Mouse (Mus musculus): ENCODE measurements around the gene Gli3. TPM values are rescaled to one million over a fixed set of nuclear protein-coding genes. Genes with fewer than 3 reads are reported as not detected.

Gene Gli3
- not detected in 2 replicates for polyA plus RNA-seq (2012)

DNA sequence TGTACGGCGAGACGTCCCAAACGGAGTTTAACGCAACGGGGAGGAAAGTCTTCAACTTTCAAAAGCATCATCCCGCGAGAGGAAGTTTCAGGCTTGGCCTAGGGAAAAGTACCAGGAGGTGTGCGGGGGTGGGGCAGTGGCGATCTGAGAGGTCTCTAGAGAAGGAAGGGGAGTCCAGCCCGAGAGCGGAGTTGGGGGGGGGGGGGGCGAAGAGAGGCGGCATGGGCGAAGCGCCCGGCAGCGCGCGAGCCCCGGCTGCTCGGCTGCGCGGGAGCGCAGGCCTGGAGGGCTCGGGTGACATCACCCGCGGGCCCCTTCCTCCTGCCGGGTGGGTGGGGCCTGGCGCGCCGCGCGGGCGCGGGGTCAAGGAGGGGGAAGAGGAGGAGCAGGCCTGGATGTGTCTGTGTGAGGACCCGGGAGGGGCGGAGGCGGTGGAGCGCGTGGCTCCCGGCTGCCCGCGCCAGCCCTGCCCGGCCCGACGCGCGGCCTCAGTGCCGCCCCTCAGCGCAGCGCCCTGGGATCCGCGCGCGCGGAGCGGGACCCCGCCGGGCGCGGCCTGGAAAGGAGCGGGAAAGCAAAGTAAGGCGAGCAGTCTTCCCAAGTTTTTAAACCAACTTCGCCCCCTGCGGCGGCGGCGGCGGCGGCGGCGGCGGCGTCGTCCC is at the start of gene Gli3:
Gli3 (plus strand) TSS at position 406 of the 662 bp plus-strand sequence.
- TF ChIP-seq GATA1 (IDR thresholded peaks at IDR 0.05; ENCODE audit: low read length): no peak

DNA sequence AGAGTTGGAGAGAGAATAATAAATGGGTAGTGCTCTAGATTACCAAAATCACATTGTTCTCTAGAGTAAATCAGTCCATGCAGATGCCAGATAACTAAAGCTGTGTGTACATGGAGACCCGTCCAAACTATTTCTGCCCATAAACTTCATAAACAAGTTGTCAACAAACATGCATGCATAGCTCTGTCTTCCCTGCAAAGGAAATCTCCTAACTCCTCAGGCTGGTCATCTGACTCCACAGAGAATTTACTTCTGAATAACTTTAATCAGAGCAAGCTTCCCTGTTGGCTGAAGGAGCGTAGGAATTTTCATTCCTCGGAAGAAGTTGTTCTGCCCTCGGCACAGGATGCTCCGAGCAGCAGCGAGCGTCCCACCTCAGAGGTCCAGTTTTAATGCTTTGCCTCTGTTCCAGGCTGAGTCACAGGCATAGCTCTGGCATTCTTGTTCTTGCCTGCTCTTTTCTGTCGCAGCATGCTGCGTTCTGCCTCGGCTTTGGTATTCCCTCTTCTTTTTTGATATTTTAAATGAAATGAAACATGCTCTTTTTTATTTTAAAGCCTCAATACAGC is 41.8 kb upstream of the Gli3 start:
- no peak for TF ChIP-seq GATA1 (IDR thresholded peaks at IDR 0.05; ENCODE audit: low read length)

DNA sequence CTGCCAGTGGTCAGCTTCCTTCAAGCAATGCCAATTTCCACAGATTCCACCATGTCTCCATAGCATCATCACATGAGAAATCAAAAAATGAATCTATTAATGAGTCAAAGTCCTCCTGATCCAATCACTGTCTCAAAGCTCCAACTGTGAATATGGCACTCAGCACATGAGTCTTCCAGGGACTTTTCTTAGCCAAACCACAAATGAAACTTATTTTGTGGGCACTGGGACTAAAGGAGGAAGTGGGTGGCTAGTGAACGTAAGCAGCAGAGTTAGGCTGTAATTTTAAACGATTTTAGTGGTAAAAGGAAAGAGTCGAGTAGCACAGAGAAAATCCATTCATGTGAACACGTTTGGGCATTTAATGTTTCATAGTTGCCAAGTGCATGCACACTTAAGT is 21.0 kb upstream of the Gli3 start:
- TF ChIP-seq GATA1 (IDR thresholded peaks at IDR 0.05; ENCODE audit: low read length): no peak

DNA sequence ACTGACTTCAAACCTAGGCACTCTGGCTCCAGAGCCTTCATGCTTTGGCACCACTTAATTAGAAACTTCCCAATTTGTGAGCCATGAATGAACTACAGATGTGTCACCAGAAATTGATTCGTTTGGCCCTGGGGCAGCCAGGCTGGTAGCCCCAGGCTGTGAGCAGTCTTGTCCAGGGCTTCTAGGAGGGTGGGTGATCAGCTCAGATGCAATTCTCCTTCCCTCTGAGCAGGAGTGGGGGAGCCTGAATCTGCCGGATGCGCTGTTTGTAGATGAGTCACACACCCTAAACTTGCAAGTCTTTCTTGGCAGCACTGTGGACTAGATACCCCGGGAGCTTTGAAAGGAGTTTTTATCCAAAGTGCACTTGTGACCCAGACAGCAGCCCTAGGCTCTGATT is 18.7 kb upstream of the Gli3 start:
- TF ChIP-seq GATA1 (IDR thresholded peaks at IDR 0.05; ENCODE audit: low read length): no peak

DNA sequence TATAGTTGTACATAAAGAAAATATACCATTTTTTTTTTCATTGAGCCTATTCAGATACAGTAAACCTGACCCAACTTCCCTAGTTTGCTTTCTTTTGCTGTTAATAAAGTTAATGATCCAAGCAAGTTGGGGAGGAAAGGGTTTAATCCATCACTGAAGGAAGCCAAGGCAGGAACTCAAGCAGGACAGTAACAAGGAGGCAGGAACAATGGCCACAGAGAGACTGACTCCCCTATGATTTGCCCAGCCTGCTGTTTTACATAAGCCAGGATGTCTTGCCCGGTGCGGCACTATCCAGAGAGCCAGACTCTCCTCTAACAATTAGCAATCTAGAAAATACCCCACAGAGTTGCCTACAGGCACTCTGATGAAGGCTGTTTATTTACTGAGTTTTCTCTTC is 17.4 kb upstream of the Gli3 start:
- no peak for TF ChIP-seq GATA1 (IDR thresholded peaks at IDR 0.05; ENCODE audit: low read length)

DNA sequence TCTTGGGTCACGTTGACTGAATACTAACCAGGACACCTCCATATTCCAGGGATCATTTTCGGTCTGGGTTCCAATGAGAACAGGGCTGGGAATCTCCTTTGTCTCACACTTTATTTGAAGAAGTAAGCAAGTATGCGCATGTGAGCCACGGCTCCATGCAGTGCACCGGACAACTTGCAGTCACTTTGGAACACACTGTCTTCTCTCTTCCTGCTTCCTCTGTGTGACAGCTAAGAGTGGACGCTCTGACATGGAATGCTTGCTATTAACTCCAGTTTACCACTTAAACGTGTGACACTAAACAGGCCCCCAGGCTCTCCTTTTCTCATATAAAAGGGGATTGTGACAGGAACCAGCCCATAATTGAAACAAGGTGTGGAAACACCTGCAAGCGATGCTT is 17.0 kb upstream of the Gli3 start:
- no peak for TF ChIP-seq GATA1 (IDR thresholded peaks at IDR 0.05; ENCODE audit: low read length)

DNA sequence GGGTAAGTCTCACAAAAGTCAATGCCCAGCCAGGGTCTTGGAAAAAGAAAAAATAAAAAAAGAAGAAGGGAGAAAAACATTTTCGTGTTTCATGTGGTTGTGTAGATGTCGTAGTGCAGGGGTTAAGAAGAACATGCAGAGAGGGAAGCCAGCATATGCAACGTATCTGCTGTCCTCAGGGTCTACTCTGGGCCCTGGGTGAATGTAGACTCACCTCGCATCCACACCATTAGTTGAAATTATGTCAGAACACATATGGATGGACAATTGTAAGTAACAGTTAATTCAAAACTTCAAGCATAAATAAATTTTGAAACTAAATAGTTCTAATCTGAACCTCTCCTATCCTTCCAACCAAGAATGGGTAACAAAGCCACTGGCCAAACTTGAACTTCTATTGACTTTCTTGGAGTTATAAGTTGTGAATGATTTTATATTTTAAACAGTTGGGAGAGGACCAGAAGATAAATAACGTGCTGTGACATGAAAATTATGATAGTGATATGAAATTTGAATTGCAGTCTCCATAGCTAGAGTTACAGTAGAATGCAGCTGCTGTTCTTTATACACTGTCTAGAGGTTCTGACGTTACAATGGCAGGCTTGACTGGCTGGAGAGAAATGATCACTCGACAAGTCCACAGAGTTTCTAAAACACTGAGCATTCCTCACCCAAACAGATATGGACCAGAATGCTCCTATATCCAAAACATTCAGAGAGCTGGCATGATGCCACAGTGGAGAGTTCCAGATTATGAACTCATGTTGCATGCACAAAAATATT is 16.1 kb upstream of the Gli3 start:
- no peak for TF ChIP-seq GATA1 (IDR thresholded peaks at IDR 0.05; ENCODE audit: low read length)

DNA sequence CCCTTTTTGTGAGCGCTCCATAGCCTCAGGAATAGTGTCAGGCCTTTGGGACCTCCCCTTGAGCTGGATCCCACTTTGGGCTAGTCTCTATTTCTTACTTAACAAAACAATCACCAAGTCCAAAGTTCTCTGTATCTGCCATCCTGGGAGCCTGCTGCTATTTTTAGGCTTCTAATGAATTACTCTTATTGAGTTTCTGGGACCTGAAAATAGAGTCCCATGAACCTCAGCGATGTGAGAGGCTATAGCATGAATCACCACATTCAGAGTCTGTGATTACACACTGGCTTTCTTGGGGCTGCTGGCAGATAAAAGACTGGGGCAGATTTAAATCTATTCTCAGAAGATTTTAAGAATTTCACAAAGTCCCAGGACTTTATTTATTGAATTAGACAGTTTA is 12.1 kb upstream of the Gli3 start:
- TF ChIP-seq GATA1 (IDR thresholded peaks at IDR 0.05; ENCODE audit: low read length): no peak

DNA sequence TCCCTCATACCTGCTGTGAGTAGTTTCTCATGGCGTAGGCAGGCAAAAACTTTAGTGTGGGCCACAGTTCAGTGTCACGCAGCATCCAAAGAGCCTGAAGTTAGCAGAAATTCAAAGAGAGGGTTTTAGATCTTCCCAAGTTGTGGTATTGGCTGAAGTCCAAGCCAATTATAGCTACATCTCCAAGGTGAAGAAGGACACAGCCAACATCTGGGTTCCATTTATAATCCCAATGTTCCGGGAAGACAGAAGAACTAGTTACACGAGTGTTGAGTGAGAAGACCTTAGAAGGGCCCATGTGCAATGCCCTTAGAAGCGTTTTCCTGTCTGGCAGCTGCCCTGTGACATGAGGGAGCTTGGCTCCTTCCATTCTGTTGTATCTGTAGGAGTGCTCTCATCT is 5.2 kb upstream of the Gli3 start:
- TF ChIP-seq GATA1 (IDR thresholded peaks at IDR 0.05; ENCODE audit: low read length): no peak

DNA sequence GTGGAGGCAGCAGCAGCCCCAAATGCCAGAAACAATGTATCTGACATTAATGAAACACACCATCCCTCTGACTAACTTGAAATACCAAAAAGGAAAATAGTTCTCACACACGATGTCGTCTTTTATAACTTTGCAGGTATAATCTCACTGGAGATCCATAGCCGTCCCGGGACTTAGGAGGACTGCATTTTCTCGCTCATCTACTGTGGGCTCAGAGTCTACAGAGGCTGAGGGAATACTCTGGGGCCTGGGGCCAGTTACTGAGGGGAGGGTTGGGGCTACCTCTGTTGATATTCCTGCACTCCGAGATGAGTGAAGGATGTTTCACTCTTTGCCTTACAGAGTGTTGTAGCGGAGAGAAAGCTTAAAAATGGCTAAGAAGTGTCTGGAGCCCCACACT is 1.1 kb upstream of the Gli3 start:
- no peak for TF ChIP-seq GATA1 (IDR thresholded peaks at IDR 0.05; ENCODE audit: low read length)

DNA sequence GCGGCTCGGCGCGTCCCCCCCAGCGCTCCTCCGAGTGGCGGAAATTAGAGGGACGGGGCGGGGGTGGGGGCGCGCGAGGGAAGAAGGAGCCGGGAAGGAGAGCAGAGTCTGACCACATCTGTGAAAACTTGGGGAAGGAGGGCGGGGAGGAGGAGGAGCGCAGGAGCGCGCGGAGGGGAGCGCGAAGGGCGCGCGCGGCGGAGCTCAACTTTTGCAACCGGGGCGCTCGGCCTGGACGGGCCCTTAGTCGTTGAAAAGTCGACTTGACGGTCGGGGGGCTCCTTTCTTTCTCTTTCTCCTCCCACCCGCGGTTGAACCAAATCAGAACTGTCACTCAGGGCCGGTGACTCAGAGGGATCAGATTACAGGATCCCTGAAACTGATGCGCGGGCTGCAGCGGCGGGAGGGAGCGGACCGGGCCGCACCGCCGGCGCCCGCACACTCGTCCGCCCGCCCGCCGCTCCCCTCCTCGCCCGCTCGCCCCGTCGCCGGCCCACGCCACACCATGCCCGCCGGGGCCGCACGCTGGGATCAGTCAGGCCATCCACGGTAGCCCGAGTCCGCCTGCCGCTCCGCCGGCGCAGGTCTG is 551 bp downstream of the Gli3 start:
- no peak for TF ChIP-seq GATA1 (IDR thresholded peaks at IDR 0.05; ENCODE audit: low read length)

DNA sequence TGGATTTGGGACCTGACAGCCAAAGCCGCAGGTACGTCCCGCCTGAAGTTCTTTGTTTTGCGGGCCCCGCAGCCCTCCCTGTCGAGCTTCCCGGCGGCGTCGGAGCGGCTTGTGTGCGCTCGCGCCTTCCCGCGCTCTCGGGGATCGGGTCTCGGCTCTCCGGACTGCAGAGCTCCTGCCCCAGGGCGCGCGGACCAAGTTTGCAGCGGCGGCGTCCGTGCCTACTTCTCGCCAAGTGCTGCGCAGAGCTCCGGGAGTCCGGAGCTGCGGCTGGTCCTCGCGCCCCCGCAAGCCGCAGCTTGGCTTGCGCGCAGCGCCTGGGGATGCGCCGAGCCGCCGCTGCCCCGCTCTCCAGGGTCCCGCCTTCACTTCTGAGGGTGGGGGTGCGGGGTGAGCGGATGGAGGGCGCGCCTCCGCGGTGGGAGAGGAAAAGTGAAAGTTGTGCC is 1.1 kb downstream of the Gli3 start:
- no peak for TF ChIP-seq GATA1 (IDR thresholded peaks at IDR 0.05; ENCODE audit: low read length)

DNA sequence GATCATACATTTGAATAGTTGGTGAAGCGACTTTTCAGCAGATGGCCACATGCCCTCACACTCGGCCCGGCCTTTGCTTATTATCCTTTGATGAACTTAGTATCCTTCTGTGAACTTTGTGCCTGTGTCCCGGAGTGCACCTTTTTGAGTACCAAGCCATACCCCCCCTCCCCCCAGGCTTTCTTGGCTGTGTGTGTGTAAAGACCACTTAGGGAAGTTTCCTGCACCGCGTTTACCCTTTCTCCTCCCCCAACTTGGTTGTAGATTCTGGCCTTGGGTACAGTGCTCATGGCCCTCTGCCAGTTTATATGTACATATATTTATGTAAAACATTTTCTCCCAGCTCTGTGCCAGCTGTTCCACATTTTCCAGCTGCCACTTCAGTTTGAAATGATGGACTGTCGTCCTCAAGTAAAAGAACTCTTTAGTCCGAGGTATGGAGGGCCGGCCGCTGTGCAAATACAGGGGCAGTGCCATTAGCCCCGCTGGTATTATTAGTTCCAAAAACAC is 1.8 kb downstream of the Gli3 start:
- TF ChIP-seq GATA1 (IDR thresholded peaks at IDR 0.05; ENCODE audit: low read length): no peak

DNA sequence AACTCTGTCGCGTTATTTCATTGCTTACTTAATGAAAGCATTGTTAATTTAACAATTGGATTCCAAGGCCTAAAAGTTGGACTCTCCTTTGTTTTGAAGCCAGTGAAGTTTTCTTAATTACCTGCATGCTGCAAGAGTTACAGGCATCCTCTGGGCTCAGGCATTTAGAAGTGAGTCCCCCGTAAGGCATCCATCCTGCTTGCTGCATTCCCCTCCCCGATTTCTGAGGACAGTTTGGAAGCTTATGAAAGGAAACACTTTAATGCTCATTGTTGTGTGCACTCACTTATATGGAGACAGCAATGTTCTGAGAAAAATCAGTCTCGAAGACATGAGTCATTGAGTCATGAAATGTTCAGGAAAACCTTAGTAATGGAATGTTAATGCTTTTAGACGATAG is 3.5 kb downstream of the Gli3 start:
- no peak for TF ChIP-seq GATA1 (IDR thresholded peaks at IDR 0.05; ENCODE audit: low read length)

DNA sequence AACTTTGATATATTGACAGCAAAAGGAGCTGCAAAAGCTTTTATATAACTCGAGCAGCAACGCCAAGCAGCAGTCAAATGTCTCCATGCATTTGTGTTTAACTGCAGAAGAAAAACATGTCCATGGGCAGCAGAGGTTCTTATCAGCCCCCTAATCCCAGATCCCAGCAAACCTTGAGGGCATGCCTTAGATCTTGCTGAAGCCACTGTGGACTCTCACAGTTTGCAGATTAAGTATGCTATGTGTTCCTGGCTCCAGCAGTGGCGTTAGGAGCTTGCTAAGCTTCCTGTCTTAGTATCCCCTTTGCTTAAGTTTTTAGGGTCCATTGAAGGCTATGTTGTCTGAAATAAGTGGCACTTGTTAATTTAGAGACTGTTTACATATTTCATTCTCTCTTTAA is 4.4 kb downstream of the Gli3 start:
- no peak for TF ChIP-seq GATA1 (IDR thresholded peaks at IDR 0.05; ENCODE audit: low read length)

DNA sequence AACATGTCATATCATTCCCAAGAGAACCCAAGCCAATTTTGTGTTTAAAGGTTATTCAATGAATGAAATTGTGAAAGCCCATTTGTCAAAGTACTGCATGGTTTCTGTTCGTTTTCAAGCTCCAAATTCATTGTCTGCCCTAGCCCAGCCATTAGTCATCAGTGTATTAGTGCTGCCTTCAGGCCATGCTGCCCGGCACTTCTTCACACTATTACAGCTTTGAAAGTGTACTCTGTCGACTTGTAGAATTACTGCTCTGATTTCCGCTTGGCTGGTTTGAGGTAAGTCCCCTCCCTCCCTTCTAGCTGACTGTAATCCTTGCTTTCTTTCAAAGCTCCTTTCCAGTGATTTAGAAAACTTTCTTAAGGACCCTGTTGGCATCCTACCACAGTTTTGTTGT is 5.4 kb downstream of the Gli3 start:
- no peak for TF ChIP-seq GATA1 (IDR thresholded peaks at IDR 0.05; ENCODE audit: low read length)

Data from G1E-ER4 (cell line).